Mouse (Mus musculus) midbrain, embryonic 10.5 days (tissue): Measurements from ENCODE around the gene Ttc27. TPM values are rescaled to one million over a fixed set of nuclear protein-coding genes. Genes with fewer than 3 reads are reported as not detected.

Experiments used
- DNase-seq: peaks from one replicate; pipeline ENCODE4 v3.0.0-alpha.2; 2017; ENCODE audit warnings: low spot score
- H3K27ac ChIP-seq: fragments of 300-500 bp; sonication (generic); replicated peaks from 2 replicates; pipeline ENCODE4 v1.5.1; 2016; ENCODE audit warnings: mild to moderate bottlenecking
- H3K27me3 ChIP-seq: fragments of 300-500 bp; sonication (generic); 2 replicates; pipeline ENCODE4 v1.6.1; 2016; ENCODE audit warnings: low read depth, mild to moderate bottlenecking; ENCODE audit not compliant: poor library complexity, severe bottlenecking
- H3K36me3 ChIP-seq: fragments of 300-500 bp; sonication (generic); 2 replicates; pipeline ENCODE4 v1.6.1; 2016; ENCODE audit warnings: mild to moderate bottlenecking, moderate library complexity
- H3K4me1 ChIP-seq: fragments of 300-500 bp; sonication (generic); 2 replicates; pipeline ENCODE4 v1.6.1; 2016
- H3K4me3 ChIP-seq: fragments of 300-500 bp; sonication (generic); 2 replicates; pipeline ENCODE4 v1.5.1; 2016; ENCODE audit warnings: mild to moderate bottlenecking, moderate library complexity
- H3K9me3 ChIP-seq: fragments of 300-500 bp; sonication (generic); replicated peaks from 2 replicates; pipeline ENCODE4 v1.6.1; 2016; ENCODE audit warnings: mild to moderate bottlenecking
- WGBS: fragments of 180-500 bp; shearing (Covaris S2); methylation state at CpG from one replicate; pipeline ENCODE4 v1.1.7; 2016; 5-methylcytosine and 5-hydroxymethylcytosine counted together
- polyA plus RNA-seq: library from polyadenylated mRNA; unstranded; fragments of >200 nt; fragmentation: Nextera tagmentation; extraction: Ambion mirVana; gene quantifications from 2 replicates; pipeline ENCODE4 v1.2.1, GENCODE M21; 2016

Gene Ttc27
- polyA plus RNA-seq, 1 experiment from 2014 or later, result 28.5 TPM

- Histone ChIP-seq H3K27me3 (no peaks in the 10 kb centered on the region), H3K27ac (0 out of 2 replicates have a peak overlapping the region, but pooled peaks have one; percentile 0), H3K36me3 (0 out of 2 replicates have a peak, but pooled peaks cover 2% of the 10 kb centered on the region), H3K9me3 (no peaks in the 10 kb centered on the region), H3K4me3 (no peak overlapping the region), H3K4me1 (peaks cover 27% of the 10 kb centered on the region)
- DNase-seq, result no peak
- WGBS, result 69% methylated on average over 17 of the region's 17 CpGs
These were observed 142.9 kb downstream of the Ttc27 start for GRCm38 (mm10) chr17:74860180-74860993.

- 92% methylated on average over 5 of the region's 5 CpGs for WGBS
- DNase-seq, result no peak
- Histone ChIP-seq H3K36me3 (0 out of 2 replicates have a peak, but pooled peaks cover 2% of the 10 kb centered on the region), H3K27me3 (no peaks in the 10 kb centered on the region), H3K4me1 (peaks cover 49% of the 10 kb centered on the region), H3K27ac (no peak overlapping the region), H3K9me3 (no peaks in the 10 kb centered on the region), H3K4me3 (no peak overlapping the region)
These were observed 146.3 kb downstream of the Ttc27 start for GRCm38 (mm10) chr17:74863845-74864244.

GRCm38 (mm10) chr17:74864790-74865548 lies 147.4 kb downstream of the Ttc27 start:
- 0 out of 2 replicates have a peak, but pooled peaks cover 2% of the 10 kb centered on the region for H3K36me3 ChIP-seq
- no peak overlapping the region for H3K27ac ChIP-seq
- no peak overlapping the region for H3K4me3 ChIP-seq
- DNase-seq, result no peak
- no peaks in the 10 kb centered on the region for H3K27me3 ChIP-seq
- WGBS, result 88% methylated on average over 10 of the region's 10 CpGs
- H3K9me3 ChIP-seq, result no peaks in the 10 kb centered on the region
- peaks cover 44% of the 10 kb centered on the region for H3K4me1 ChIP-seq

GRCm38 (mm10) chr17:74865694-74866564 lies 148.4 kb downstream of the Ttc27 start:
- H3K9me3 ChIP-seq, result no peaks in the 10 kb centered on the region
- H3K36me3 ChIP-seq, result 0 out of 2 replicates have a peak, but pooled peaks cover 2% of the 10 kb centered on the region
- H3K27me3 ChIP-seq, result no peaks in the 10 kb centered on the region
- DNase-seq, result no peak
- 91% methylated on average over 16 of the region's 16 CpGs for WGBS
- no peak overlapping the region for H3K4me3 ChIP-seq
- H3K27ac ChIP-seq, result no peak overlapping the region
- peaks cover 39% of the 10 kb centered on the region for H3K4me1 ChIP-seq

- Histone ChIP-seq H3K4me3 (no peak overlapping the region), H3K27me3 (no peaks in the 10 kb centered on the region), H3K27ac (0 out of 2 replicates have a peak overlapping the region, but pooled peaks have one; percentile 13), H3K9me3 (no peaks in the 10 kb centered on the region), H3K36me3 (0 out of 2 replicates have a peak, but pooled peaks cover 2% of the 10 kb centered on the region), H3K4me1 (peaks cover 40% of the 10 kb centered on the region)
- no peak for DNase-seq
- WGBS, result 73% methylated on average over 11 of the region's 11 CpGs
These were observed 149.3 kb downstream of the Ttc27 start for GRCm38 (mm10) chr17:74866565-74867507.

- no peaks in the 10 kb centered on the region for H3K27me3 ChIP-seq
- DNase-seq, result no peak
- no peak overlapping the region for H3K4me3 ChIP-seq
- no peaks in the 10 kb centered on the region for H3K36me3 ChIP-seq
- 0 out of 2 replicates have a peak overlapping the region, but pooled peaks have one; percentile 23 for H3K27ac ChIP-seq
- 85% methylated on average over 12 of the region's 12 CpGs for WGBS
- peaks cover 37% of the 10 kb centered on the region for H3K4me1 ChIP-seq
- no peaks in the 10 kb centered on the region for H3K9me3 ChIP-seq
These were observed 150.8 kb downstream of the Ttc27 start for GRCm38 (mm10) chr17:74868185-74868907.

GRCm38 (mm10) chr17:74869556-74869955 lies 152.0 kb downstream of the Ttc27 start:
- 78% methylated on average over 8 of the region's 8 CpGs for WGBS
- H3K27me3 ChIP-seq, result no peaks in the 10 kb centered on the region
- no peak overlapping the region for H3K4me3 ChIP-seq
- peaks cover 37% of the 10 kb centered on the region for H3K4me1 ChIP-seq
- H3K27ac ChIP-seq, result no peak overlapping the region
- DNase-seq, result no peak
- H3K9me3 ChIP-seq, result no peaks in the 10 kb centered on the region
- H3K36me3 ChIP-seq, result no peaks in the 10 kb centered on the region

GRCm38 (mm10) chr17:74870177-74871160 lies 152.9 kb downstream of the Ttc27 start:
- no peak overlapping the region; the same call in 1 of the 2 replicates for H3K27ac ChIP-seq
- H3K36me3 ChIP-seq, result no peaks in the 10 kb centered on the region
- H3K9me3 ChIP-seq, result no peaks in the 10 kb centered on the region
- no peak overlapping the region for H3K4me3 ChIP-seq
- peaks cover 37% of the 10 kb centered on the region for H3K4me1 ChIP-seq
- no peak for DNase-seq
- WGBS, result 80% methylated on average over 14 of the region's 14 CpGs
- no peaks in the 10 kb centered on the region for H3K27me3 ChIP-seq

GRCm38 (mm10) chr17:74872567-74872966 lies 155.0 kb downstream of the Ttc27 start:
- Histone ChIP-seq H3K4me1 (peaks cover 22% of the 10 kb centered on the region), H3K36me3 (no peaks in the 10 kb centered on the region), H3K27me3 (no peaks in the 10 kb centered on the region), H3K4me3 (no peak overlapping the region), H3K27ac (no peak overlapping the region), H3K9me3 (no peaks in the 10 kb centered on the region)
- 89% methylated on average over 9 of the region's 9 CpGs for whole genome bisulfite sequencing
- no peak for DNase-seq

- Histone ChIP-seq H3K9me3 (no peaks in the 10 kb centered on the region), H3K4me1 (peaks cover 11% of the 10 kb centered on the region), H3K27me3 (no peaks in the 10 kb centered on the region), H3K27ac (no peak overlapping the region), H3K36me3 (no peaks in the 10 kb centered on the region), H3K4me3 (no peak overlapping the region)
- 73% methylated on average over 1 of the region's 1 CpGs for WGBS
- no peak for DNase-seq
These were observed 156.2 kb downstream of the Ttc27 start for GRCm38 (mm10) chr17:74873756-74874155.
